Mouse (Mus musculus): ENCODE measurements around the gene Dirc2. TPM values are rescaled to one million over a fixed set of nuclear protein-coding genes. Genes with fewer than 3 reads are reported as not detected.

The Dirc2 gene
- total RNA-seq, 2 experiments from 2014 or later: 33.2 to 34.8 TPM

DNA sequence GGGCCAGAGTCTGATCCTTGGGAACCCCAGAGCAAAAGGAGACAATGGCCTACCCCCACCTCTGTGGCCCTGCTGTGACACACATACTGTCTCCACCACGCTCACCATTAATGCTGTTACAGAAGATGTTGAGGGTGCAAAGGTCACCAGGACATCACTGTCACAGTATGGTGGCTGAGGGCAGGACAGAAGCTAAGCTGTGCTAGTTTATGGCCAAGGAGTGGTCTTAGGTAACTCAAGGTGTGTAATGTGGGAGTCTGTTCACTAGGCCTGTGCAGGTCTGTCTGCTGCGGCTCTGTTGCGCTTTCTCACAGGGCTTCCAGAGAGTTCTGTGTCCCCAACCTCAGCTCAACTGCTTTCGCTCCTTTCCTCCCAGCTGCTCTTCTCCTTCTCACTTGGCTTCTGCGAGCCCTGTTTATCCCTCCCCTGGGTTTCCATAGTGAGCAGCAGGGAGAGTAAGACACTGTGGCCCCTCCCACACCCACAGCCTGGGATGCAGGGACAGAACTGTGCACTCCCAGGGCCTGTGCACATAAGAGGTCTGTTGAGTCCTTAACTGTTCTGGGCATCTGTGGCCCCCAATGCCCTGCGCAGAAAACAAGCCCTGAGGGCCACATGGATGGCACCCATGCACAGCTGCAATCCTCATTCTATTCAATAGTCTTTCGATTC lies 30.9 kb downstream of the Dirc2 start:
- DNase-seq: peak; percentile 14

DNA sequence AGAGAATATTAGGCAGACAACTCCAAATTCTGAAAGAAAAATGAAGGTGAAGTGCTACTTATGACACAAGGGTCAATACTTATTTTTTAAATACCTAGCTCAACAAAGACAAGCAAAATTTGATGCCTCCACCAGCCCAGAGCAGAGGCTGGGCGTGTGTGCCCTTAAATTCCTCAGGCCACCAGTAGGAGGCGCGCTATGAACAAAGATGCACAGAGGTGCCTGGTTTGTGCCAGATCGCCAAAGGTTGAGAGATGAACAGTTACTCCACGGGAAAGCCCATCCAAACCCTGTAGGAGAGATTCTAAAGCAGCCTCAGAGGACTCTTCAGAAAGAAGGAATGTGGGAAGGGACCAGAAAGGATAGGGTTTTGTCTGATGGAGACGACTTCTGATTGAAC lies 35.1 kb downstream of the Dirc2 start:
- peak; percentile 85 for DNase-seq

DNA sequence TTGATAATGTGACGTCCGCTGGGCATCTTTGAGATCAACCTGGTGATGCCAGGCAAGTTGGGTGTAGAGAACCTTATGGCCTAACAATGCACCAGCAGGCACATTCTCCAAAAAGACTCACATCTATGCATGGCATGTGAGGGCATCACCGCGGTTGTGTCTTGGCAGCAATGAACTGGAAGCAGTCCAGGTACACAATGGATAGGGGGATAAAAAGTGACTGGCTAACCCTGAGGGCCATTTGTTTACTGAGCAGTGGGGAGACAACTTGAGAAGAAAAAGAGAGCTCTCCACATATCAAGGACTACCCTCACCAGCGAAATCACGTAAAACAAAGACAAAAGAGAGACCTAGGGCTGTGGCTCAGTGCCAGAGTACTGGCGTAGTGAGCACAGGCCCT lies 37.1 kb downstream of the Dirc2 start:
- DNase-seq: peak; percentile 45

DNA sequence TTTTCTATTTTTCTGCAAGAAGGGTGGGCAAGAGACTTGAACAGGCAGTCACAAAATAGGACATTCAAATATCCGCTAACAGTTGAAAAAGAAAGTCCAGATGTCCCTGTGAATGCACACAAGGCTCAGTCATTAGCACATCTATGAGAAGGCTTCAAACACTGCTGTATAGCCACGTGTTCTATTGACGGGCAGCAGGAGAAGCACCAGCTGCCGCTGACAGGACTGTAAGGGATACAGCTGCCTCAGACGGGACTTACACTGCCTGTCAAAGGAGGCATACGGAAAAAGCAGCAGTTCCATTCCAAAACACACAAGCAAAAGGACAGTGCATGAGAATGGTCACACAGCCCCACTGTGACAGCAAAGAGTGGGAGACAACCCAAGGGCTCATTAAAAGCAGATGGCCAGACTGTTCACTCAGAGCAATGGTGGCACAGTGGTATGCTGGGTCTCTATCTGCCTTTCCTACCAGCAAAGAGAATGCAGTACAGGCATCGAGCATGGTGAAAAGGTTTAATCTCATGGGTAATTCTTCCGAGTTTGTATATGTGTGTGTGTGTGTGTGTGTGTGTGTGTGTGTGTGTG lies 39.9 kb downstream of the Dirc2 start:
- peak; percentile 27 for DNase-seq

DNA sequence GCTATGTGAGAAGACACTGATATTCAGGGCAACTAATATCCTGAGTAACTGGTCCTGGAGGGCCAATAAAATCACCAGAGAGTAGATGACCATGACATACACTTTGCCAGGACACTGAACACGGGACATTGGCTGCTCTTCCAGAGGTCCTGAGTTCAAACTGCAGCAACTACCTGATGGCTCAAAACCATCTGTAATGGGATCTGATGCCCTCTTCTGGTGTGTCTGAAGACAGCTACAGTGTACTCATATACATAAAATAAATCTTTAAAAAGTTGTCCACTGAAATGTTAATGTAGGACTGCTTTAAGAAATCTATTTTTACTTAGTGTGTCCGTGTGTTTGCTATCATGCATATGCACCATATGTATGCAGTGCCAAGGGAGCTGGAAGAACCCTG lies 42.6 kb downstream of the Dirc2 start:
- no peak for DNase-seq

DNA sequence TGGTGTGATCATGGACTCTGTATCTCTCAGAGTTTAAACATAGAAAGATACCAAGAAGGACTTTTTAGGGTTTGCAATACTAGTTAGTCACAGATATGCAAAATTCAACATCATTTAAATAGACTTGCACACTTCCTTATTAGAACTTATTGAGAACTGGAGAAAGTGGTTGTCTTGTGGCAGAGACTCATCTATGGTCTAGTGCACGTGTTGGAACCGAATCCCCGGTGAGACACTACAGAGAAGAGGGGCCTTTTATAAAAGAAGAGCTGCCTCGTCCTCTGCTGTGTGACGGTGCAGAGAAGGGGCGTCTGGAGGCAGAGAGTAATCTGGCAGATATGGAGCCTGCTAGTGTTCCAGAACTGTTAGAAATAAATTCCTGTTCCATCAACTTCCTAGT lies 44.6 kb downstream of the Dirc2 start:
- DNase-seq: no peak

DNA sequence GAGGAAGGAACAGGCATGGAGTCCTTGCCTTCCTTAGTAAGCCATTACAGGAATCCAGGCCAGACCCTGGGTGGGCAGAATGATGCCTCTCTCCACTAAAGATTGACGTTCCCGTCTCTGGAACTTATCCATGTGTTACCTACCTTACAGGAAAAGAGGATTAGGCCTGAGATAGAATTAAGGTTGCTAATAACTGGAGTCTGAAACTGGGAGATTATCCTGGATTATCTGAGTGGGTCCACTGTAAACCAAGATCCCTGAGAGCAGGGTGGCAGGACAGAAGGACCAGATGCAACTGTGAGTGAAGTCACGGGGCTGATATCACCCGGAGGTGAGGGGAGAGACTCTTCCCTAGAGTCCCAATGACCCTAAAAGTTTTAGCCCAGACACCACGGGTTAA lies 51.4 kb downstream of the Dirc2 start:
- no peak for DNase-seq

DNA sequence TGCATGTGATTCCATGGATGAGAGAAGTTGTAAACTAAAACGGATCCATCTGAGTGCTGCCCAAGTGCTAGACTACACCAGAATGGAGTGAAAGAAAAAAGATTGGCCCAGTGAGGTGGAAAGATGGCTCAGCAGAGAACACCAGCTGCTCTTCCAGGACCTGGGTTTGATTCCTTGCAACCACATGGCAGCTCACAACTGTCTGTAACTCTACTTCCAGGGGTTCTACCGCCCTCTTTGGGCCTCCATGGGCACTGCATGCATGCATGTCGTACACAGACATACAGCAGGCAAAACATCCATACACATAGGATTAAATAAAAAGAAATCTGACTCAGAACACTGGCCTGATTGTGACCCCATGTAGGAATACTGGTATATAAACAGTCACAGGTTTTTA lies 52.9 kb downstream of the Dirc2 start:
- no peak for DNase-seq

DNA sequence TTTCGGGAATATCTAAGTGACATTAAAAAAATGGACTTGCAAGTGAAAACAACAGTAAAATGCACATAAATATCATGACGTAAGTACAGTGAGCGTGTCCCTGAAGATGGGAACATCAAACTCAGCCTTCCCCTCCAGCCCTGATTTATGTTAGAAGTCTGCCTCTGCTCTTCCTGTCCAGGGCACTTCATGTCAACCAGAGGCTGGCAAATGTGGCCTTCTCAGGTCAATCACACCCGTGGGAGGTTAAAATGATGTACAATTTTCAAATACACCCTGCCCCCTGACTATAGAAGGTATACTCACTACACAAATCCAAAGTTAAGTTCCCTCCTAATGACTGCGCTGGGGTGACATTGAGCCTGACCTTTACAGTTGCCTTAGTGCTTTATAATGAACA lies 53.4 kb downstream of the Dirc2 start:
- DNase-seq: no peak

DNA sequence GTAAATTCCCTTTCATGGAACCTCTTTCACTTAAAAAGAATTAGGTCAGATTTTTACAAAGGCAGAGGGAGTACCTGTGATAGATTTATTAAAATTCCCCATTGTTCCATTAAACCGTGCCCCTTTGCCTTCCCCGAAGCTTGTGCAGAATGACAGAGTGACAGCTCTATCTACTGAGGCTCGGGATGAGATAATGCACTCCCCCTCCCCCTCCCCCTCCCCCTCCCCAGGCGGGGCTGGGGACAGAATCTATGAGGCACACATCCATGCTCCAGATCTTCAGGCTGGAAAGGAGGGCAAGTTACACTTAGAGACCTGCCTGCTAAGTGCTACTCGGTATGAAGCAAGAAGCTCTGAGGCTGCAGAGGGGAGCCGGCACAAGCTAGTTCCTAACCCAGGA lies 53.8 kb downstream of the Dirc2 start:
- no peak for DNase-seq

DNA sequence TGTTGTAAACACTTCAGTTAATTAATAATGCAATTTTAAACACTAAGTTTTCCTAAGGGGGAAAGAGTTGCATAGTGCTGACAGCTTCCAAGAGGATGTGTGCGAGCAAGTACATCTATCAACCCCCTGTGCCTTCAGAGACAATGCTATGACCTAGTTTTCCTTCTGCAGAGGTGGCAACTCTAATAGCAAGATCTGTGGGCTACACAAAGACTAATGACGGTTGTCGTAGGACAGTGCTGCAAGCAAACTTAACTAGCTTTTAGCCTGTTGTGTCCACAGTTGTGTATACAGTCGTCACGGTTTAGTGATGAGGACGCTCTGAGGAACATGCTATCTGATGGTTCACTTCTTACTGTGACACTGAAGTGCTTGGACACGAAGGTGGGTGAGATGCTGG lies 54.5 kb downstream of the Dirc2 start:
- no peak for DNase-seq

DNA sequence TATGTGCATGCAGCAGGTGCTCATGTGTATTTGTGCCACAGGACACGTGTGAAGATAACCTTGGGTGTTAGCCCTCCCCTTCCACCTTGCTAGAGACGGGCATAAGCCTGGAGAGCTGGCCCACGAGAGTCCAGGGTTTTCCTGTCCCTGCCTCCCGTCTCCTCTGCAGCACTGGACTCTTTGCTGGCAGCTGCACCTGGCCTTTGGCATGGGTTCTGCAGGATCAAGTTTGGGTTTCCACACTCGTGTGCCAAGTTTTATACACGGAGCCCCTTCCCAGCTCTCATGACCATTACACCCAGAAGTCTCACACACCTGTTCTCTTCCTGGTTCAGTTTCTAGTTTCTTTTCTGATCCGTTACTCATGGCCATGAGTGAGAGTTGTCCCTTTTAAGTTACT lies 55.5 kb downstream of the Dirc2 start:
- DNase-seq: no peak

DNA sequence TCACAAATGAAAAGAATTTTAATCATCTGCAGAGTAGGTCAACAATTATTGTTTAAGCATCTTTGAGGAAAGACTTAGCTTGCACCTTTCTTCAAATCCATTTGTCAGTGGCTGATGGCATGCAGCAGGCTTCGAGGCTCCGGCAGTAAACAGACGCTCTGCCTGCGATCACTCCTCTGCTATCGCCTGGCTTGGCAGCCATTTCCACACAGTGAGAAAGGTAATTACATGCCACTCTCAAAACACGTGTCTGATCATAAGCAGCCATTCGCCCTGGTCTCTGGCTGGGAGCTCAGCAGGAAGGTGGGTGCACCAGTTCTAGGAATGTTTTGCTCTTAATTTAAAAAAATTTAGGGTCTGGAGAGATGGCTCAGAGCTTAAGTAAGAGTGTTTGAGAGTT lies 58.2 kb downstream of the Dirc2 start:
- peak; percentile 16 for DNase-seq

DNA sequence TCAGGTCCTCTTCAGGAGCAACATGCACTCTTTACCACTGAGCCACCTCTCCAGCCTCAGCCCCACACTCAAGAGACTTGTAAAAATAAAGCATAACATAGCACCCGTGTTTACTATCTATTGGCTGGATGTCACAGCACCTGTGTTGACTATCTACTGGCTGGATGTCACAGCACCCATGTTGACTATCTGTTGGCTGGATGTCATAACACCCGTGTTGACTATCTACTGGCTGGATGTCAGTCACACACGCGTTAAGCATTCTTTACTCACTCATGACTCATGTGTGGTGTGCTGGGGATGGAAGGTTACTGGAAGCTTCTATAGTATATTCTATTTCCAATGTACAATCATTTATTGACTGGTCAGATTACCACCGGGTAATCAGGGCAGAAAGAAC lies 62.2 kb downstream of the Dirc2 start:
- DNase-seq: no peak

DNA sequence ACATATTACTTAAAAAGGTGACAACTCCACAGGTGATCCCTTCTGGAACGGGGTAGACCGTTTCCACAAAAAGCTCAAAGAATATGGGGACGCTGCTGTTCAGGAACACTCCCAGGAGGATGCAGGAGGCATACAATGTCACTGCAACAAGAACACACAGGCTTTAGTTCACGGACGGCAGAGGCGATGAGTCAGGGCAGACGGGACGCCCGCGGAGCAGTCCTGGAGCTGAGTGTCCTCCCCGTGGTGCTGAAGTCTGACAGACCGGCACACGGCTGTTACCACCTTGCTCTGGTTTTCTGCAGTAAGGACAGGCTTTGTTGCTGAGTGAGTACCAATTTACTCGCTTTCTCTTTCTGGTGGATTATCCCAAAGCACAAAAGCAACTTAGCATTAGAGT lies 64.4 kb downstream of the Dirc2 start:
- DNase-seq: no peak

DNA sequence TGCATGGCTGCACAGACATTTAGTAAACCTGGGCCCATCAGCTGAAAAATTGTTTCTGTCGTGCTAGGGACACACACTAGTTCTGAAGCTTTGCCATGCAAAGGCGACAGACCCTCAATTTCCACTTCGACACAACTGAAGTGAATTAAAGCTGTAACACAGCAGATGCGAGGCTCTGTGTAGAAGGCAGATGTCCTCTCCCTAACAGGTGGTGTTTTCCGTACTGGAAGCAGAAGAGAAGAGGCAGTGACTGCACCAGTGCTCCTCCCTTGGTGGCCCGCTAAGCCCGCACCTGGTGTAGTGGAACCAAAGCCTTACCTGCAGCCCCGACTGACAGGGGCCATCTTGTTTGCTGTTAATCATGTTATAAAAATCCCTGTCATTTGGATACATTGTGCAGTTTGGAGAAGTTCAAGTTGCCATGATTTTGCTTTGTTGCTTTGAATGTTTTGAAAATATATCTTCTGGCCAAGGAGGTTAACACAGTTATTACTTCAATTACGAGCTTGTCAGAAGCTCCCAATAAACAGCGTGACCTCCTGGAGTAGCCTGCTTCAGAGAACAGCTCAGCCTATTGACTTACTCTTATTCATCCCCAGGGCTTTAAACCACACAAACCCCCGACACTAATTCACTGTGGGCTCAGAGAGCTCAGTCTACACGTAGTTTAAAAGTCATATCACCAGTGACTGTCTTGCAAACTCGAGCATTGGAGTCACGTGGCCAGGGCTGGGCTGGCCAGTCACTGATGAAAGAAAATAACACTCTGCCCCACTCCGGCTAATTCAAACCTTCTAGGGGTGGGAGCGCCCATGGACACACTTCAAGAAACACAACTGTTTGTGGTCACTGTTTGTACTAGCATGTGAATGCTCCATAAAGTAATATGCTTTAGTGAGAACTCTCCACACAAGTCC lies 65.1 kb downstream of the Dirc2 start:
- DNase-seq: no peak

DNA sequence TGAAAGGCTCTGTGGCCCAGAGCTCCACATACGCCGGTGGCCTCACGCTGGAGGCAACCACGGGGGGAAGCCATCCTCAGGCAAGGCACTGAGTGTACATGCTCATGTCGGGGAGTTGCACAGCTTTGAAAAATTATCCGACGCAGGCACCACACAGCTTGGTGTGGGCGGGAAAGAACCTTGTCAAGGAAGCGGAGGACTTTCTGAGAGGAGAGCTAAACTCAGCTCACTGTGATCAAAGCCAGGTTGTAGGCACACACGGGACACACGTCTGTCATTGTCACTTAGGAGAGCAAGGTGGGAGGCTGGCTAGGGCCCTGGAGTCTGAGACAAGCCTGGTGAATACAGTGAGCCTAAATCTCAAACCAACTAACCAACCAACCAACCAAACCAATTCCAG lies 67.3 kb downstream of the Dirc2 start:
- no peak for DNase-seq

DNA sequence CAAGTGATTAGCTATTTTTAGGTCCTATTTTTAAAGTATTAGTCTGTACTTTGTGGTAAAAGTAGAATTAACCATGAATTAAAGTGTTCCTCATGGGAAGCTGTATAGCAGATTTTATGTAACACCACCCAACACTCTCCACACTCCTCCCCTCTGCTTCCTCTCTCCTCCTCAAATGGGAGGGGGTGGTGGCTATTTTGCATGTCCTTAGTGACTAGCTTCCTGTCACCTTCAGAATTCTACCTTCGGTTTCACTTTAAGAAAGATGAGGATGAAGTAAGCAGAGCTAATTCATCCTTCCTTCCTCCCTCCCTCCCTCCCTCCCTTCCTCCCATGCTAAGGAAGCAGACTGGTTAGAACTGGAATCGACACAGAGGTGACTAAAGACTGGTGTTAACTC lies 73.1 kb downstream of the Dirc2 start:
- no peak for DNase-seq

DNA sequence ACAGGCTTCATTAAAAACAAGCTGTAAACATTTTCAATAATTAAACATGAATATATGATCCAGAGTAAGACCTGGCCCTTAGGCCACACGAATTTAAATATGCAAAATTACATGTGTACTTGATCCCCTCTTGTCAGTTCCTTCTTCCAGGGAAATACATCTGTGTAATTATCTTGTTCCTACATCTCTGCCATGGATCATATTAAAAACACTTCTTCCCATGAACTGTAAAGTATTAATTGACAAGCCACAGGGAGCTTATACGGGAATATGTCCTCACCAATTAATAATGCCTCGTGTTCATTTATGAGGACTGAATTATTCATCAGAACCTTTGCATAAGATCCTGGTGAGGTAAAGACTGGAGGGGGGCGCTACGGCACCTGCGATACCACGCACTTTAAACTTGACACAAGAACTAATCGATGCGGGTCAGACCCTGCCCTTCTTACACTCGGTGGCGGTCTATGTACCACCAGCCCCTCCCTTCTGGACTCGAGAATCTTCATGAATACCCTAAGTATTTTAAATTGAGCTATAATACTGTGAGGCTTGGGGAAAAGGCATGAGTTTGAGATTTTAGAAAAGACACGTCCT lies 74.8 kb downstream of the Dirc2 start:
- no peak for DNase-seq

DNA sequence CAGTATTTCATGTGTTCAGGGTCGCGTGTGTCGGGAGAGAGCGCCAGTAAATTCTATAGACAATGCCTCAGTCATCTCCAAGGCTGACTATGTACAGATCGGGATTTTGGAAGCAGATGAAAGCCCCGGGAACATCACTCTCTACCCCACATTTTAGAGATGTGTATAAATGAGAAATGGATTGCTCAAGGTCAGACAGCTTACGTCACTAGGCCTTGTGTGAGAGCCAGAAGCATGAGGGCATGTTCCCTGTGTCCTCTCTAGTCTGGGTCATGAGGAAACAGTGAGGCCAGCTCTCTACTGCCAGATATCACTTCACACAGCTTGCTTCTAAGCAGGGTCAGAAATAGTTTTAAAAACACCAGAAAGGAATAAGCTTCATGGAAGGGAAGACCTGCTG lies 77.5 kb downstream of the Dirc2 start:
- no peak for DNase-seq

DNA sequence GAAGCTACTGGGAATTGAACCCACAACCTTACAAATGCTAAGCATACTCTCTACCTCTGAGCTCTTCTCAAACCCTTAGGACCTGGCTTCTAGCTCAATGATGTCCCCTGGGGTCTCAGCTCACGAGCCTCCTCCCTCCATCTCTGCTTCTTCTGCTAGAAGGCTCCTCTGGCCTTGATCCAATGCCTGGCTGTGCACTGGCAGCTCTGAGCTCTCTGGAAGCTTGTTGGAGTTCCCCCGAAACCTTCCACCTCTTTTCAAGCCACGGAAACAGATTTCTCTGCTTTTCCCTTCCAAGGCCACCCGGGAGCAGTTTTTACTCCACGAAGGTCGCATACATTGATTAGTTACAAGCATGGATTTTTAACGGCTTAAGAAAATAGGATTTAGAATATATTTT lies 82.7 kb downstream of the Dirc2 start:
- DNase-seq: peak; percentile 12

DNA sequence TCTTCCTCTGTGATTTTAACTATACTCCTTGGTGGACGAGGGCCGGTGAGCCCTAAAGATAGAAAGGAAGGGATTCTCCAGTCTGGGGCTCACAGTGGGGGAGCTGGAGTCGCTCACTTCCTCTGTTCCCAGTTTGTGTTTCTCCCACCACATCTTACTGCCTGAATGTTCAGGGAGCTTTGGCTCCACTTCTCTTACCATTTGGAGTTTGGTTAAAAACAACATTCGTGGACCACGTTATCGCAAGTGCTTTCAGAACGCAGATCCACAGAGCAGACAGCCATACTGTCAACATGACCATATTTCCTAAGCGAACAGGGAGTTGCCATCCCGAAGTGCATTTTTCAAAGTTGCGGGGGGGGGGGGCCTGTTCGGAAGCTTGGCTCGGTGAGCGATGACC lies 84.1 kb downstream of the Dirc2 start:
- DNase-seq: no peak
